Mouse (Mus musculus): ENCODE measurements around the gene Adcyap1r1.

DNA sequence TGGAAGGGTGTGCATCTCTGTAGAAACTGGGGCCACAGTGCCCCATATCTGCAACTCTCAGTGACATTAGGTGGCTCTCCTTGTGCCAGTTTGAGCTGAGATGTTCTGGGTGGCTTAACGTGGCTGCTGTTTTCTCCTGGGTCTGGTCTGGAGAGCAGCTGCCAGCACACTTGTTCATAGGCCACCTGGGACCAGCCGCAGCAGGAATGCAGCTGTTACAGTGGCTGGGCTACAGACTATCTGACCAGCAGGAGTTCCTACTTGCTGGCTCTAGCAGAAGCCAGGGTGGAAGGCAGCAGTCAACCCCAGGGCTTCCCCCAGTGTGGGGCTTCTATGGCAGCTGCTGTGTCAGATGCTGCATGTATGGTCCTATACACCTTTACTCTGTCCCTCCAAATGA is 9.9 kb downstream of the Adcyap1r1 start:
- TF ChIP-seq GATA1 (IDR thresholded peaks at IDR 0.05; ENCODE audit: low read length) (no peak), TAL1 (IDR thresholded peaks at IDR 0.05; ENCODE audit: low read length) (no peak)
